Mouse (Mus musculus): Measurements from ENCODE around the gene Kif14.

DNA sequence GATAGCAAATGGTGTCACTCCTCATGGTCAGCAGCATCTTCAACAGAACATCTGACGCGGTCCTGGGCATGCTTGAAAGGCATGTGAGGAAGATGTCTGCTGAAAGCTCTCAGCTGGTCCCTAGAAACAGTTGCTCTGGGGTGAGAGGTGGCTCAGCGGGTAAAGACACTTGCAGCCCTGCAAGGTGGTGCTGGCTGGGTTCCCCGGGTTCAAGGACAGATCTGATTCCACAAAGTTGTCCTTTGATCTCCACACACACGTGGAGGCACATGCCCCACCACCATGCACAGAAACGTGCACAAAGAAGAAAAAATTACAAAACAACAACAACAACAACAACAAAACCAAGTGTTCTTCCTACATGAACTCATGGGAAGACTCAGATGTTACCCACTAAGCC is 9.4 kb upstream of the Kif14 start:
- TF ChIP-seq EP300 (IDR thresholded peaks at IDR 0.05) (no peak), CTCF (IDR thresholded peaks at IDR 0.05) (no peak)

All from lung, postnatal 0 days (tissue).